29 mouse cellular contexts compared by ENCODE assay signal in the genomic region with DNA sequence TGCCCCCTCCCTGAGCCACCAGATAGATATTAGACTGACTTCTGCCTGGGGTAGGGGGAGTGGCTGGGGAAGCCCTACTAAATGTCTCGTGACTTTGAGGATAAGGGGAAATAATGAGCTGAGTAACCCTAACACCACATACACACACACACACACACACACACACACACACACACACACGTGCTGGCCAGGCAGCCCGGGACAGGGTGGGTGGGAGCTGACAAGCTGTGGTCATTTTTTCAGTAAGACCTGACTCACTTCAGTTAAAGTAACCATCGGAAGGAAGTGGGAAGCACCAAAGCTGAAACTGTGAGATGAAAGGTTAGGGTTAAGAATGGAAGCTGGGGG. TPM values are rescaled to one million over a fixed set of nuclear protein-coding genes. Genes with fewer than 3 reads are reported as not detected.
DNase-seq lines count a peak whose midpoint lies in the region; ATAC-seq and TF ChIP-seq lines count a peak whose summit lies in the region.
"Had no signal": no experiment of that assay in that cellular context is flagged by ENCODE, and none has a peak within 500 bp of the region (broad histone marks: within the 10 kb centered on the region; RNA-seq: fewer than 3 reads in every experiment).

No protein-coding gene starts in this region.

- H3K4me3 ChIP-seq in CH12.LX (replicated peaks in 1 of 3; ENCODE audit: low read depth in 2 of 3, low read length in 2 of 3, poor library complexity in 1 of 3): peak overlapping the region in 1 of 3 experiments; percentile 4
- no peak overlapping the region for H3K4me3 ChIP-seq in liver, postnatal 0 days (ENCODE audit: low read depth, low read length)
- no peak overlapping the region for H3K4me3 ChIP-seq in stomach, postnatal 0 days (ENCODE audit: low read depth, low read length)
- H3K4me3 ChIP-seq: hindbrain, embryonic 13.5 days; intestine, embryonic 15.5 days; liver, embryonic 15.5 days; midbrain, embryonic 10.5 days had no signal

- no peak for TF ChIP-seq POLR2A in CH12.LX (IDR thresholded peaks at IDR 0.05; ENCODE audit: low read depth, low read length)

- 0 out of 2 replicates have a peak overlapping the region, but pooled peaks have one; percentile 9 for H3K9ac ChIP-seq in CH12.LX (ENCODE audit: insufficient read depth, low read depth)
- H3K9ac ChIP-seq in liver, postnatal 0 days (replicated peaks): no peak overlapping the region
- no peak overlapping the region for H3K9ac ChIP-seq in stomach, postnatal 0 days (ENCODE audit: low read length)
- H3K9ac ChIP-seq: forebrain, postnatal 0 days; hindbrain, embryonic 13.5 days; intestine, embryonic 15.5 days; liver, embryonic 15.5 days had no signal

- H3K27me3 ChIP-seq in CH12.LX (replicated peaks): no peaks in the 10 kb centered on the region
- 0 out of 2 replicates have a peak, but pooled peaks cover 3% of the 10 kb centered on the region for H3K27me3 ChIP-seq in liver, postnatal 0 days (ENCODE audit: insufficient read depth, low read length)
- H3K27me3 ChIP-seq in splenic B cell, adult 2 months (ENCODE audit: control insufficient read depth, insufficient read depth, low read length, poor library complexity, severe bottlenecking): no peaks in the 10 kb centered on the region
- no peaks in the 10 kb centered on the region for H3K27me3 ChIP-seq in stomach, postnatal 0 days (ENCODE audit: control insufficient read depth, insufficient read depth, low read length)
- H3K27me3 ChIP-seq: hindbrain, embryonic 13.5 days; intestine, embryonic 15.5 days had no signal

- no peak for TF ChIP-seq RAD21 in CH12.LX (IDR thresholded peaks at IDR 0.05; ENCODE audit: low read depth, low read length)

- ATAC-seq in inflammation-experienced regulatory T-cells, adult 6 months: peak; percentile 14
- ATAC-seq in liver, postnatal 0 days: peak; percentile 62
- no peak for ATAC-seq in stomach, postnatal 0 days (ENCODE audit: low FRiP score, low TSS enrichment)
- ATAC-seq: forebrain, postnatal 0 days; intestine, embryonic 15.5 days had no signal

- TF ChIP-seq EP300 in CH12.LX (IDR thresholded peaks at IDR 0.05; ENCODE audit: low read length): no peak
- no peak for TF ChIP-seq EP300 in liver, postnatal 0 days (IDR thresholded peaks at IDR 0.05; ENCODE audit: low read depth)
- no peak for TF ChIP-seq EP300 in stomach, postnatal 0 days (optimal IDR thresholded peaks at IDR 0.05)

- in situ Hi-C loops in CH12.LX (cut with MboI; ENCODE audit: low pct_ligation_motif_present, low pct_unique_long_range_greater_than_20kb, low sequenced_read_pairs): no loop called here

- H3K27ac ChIP-seq in CH12.LX (ENCODE audit: insufficient read depth, low read depth): peak overlapping the region; percentile 40
- H3K27ac ChIP-seq in liver, postnatal 0 days (ENCODE audit: low read depth): no peak overlapping the region
- H3K27ac ChIP-seq in stomach, postnatal 0 days (replicated peaks): no peak overlapping the region
- H3K27ac ChIP-seq: hindbrain, embryonic 13.5 days; intestine, embryonic 15.5 days; liver, embryonic 15.5 days; midbrain, embryonic 10.5 days had no signal

- no peaks in the 10 kb centered on the region for H3K9me3 ChIP-seq in CH12.LX (replicated peaks; ENCODE audit: low read length)
- H3K9me3 ChIP-seq in liver, postnatal 0 days (ENCODE audit: low read length): no peaks in the 10 kb centered on the region
- no peaks in the 10 kb centered on the region for H3K9me3 ChIP-seq in stomach, postnatal 0 days (ENCODE audit: control insufficient read depth, low read length)
- H3K9me3 ChIP-seq: hindbrain, embryonic 13.5 days; intestine, embryonic 15.5 days; liver, embryonic 15.5 days; midbrain, embryonic 10.5 days had no signal

- peaks cover 15% of the 10 kb centered on the region for H3K79me2 ChIP-seq in CH12.LX (replicated peaks; ENCODE audit: control insufficient read depth, extremely low read depth, insufficient read depth, poor library complexity, severe bottlenecking)

- 17% methylated on average over 4 of the region's 4 CpGs for WGBS in liver, postnatal 0 days (ENCODE audit: insufficient replicate concordance)
- WGBS in stomach, postnatal 0 days: 54% methylated on average over 4 of the region's 4 CpGs

- no peak for TF ChIP-seq CTCF in CH12.LX (conservative IDR thresholded peaks at IDR 0.05 in 1 of 2, IDR thresholded peaks at IDR 0.05 in 1 of 2; ENCODE audit: low read depth in 2 of 2, low read length in 2 of 2)
- no peak for TF ChIP-seq CTCF in liver, postnatal 0 days (IDR thresholded peaks at IDR 0.05; ENCODE audit: low read depth)
- TF ChIP-seq CTCF in stomach, postnatal 0 days (IDR thresholded peaks at IDR 0.05; ENCODE audit: low read depth): no peak

- peaks cover 16 to 57% of the 10 kb centered on the region in 2 experiments for H3K4me1 ChIP-seq in CH12.LX (ENCODE audit: control insufficient read depth in 1 of 2, insufficient read depth in 2 of 2)
- peaks cover 8% of the 10 kb centered on the region; the same call in 1 of the 2 replicates for H3K4me1 ChIP-seq in liver, postnatal 0 days (ENCODE audit: insufficient read depth)
- H3K4me1 ChIP-seq in stomach, postnatal 0 days (replicated peaks; ENCODE audit: control insufficient read depth, insufficient read depth): no peaks in the 10 kb centered on the region
- H3K4me1 ChIP-seq: hindbrain, embryonic 13.5 days had no signal

- H3K4me2 ChIP-seq in CH12.LX (ENCODE audit: insufficient read depth, low read depth, poor library complexity, severe bottlenecking): peak overlapping the region; percentile 11; the same call in 1 of the 2 replicates
- H3K4me2 ChIP-seq in liver, postnatal 0 days (ENCODE audit: low read depth, low read length): no peak overlapping the region
- no peak overlapping the region for H3K4me2 ChIP-seq in stomach, postnatal 0 days (replicated peaks; ENCODE audit: low read depth)
- H3K4me2 ChIP-seq: heart, embryonic 11.5 days; hindbrain, embryonic 13.5 days; intestine, embryonic 15.5 days; liver, embryonic 15.5 days had no signal

- dilution Hi-C loops in CH12.LX (cut with MboI; ENCODE audit: extremely low pct_ligation_motif_present, extremely low pct_unique_long_range_greater_than_20kb, low sequenced_read_pairs): no loop called here

- peak; percentile 66 for DNase-seq in CH12.LX (ENCODE audit: extremely low read depth)
- peak; percentile 36 for DNase-seq in liver, postnatal 0 days
- DNase-seq in splenic B cell, adult 2 months (ENCODE audit: low read depth, low spot score): peak; percentile 42
- no peak for DNase-seq in adipocyte (ENCODE audit: low spot score)
- no peak for DNase-seq in layer of hippocampus, postnatal 14 days (ENCODE audit: low spot score in 2 of 2)
- DNase-seq in stomach, postnatal 0 days (ENCODE audit: low spot score): no peak
- DNase-seq in kidney, postnatal 25 days: no peak
- DNase-seq: adrenal gland, adult 8-10 months; cerebellum, adult 11 months; cerebellum, postnatal 10 days; embryo, embryonic 11 days; forebrain, postnatal 0 days; heart, postnatal 10 days; layer of hippocampus, postnatal 36 days; left cerebral cortex, postnatal 4 days; lung, postnatal 10 days; thymus, postnatal 4 days had no signal

- H3K36me3 ChIP-seq in CH12.LX (replicated peaks in 1 of 2; ENCODE audit: control insufficient read depth in 1 of 2, insufficient read depth in 1 of 2, low read length in 1 of 2): peaks cover 32 to 42% of the 10 kb centered on the region in 2 experiments
- H3K36me3 ChIP-seq in liver, postnatal 0 days (replicated peaks; ENCODE audit: insufficient read depth, low read length): no peaks in the 10 kb centered on the region
- H3K36me3 ChIP-seq in splenic B cell, adult 2 months (ENCODE audit: control insufficient read depth, insufficient read depth, low read length, poor library complexity, severe bottlenecking): no peaks in the 10 kb centered on the region
- no peaks in the 10 kb centered on the region for H3K36me3 ChIP-seq in stomach, postnatal 0 days (ENCODE audit: control insufficient read depth, insufficient read depth, low read length)
- H3K36me3 ChIP-seq: hindbrain, embryonic 13.5 days; intestine, embryonic 15.5 days; liver, embryonic 15.5 days; midbrain, embryonic 10.5 days had no signal

TF ChIP-seq in CH12.LX, 34 proteins besides CTCF, POLR2A, EP300 and RAD21 (continues in another document):
- TF ChIP-seq ZC3H11A (IDR thresholded peaks at IDR 0.05; ENCODE audit: low read depth, low read length): no peak
- TF ChIP-seq NELFE (IDR thresholded peaks at IDR 0.05; ENCODE audit: low read depth, low read length): no peak
- peak; percentile 34; the same call in 1 of the 2 replicates for TF ChIP-seq ZNF384 (IDR thresholded peaks at IDR 0.05; ENCODE audit: low read depth, low read length)
- TF ChIP-seq NRF1 (IDR thresholded peaks at IDR 0.05; ENCODE audit: low read depth, low read length): no peak
- TF ChIP-seq IRF4 (IDR thresholded peaks at IDR 0.05; ENCODE audit: low read depth, low read length): peak; percentile 26; the same call in 1 of the 2 replicates
- TF ChIP-seq MEF2A (IDR thresholded peaks at IDR 0.05; ENCODE audit: borderline replicate concordance, low read depth, low read length): no peak; the same call in 1 of the 2 replicates
- TF ChIP-seq PAX5 (IDR thresholded peaks at IDR 0.05; ENCODE audit: low read length): no peak
- no peak for TF ChIP-seq UBTF (IDR thresholded peaks at IDR 0.05; ENCODE audit: low read depth, low read length)
- TF ChIP-seq TCF12 (IDR thresholded peaks at IDR 0.05; ENCODE audit: low read depth, low read length): no peak; the same call in 1 of the 2 replicates
- TF ChIP-seq CHD2 (IDR thresholded peaks at IDR 0.05; ENCODE audit: low read length): 0 out of 2 replicates have a peak, but pooled peaks have one; percentile 40
- TF ChIP-seq RCOR1 (conservative IDR thresholded peaks at IDR 0.05; ENCODE audit: low read depth, low read length): 0 out of 2 replicates have a peak, but pooled peaks have one; percentile 45
- TF ChIP-seq ZKSCAN1 (IDR thresholded peaks at IDR 0.05; ENCODE audit: borderline replicate concordance, low read depth, low read length): no peak
- no peak for TF ChIP-seq MXI1 (IDR thresholded peaks at IDR 0.05; ENCODE audit: low read depth, low read length)
- peak; percentile 91 for TF ChIP-seq ETS1 (conservative IDR thresholded peaks at IDR 0.05; ENCODE audit: low read depth, low read length)
- TF ChIP-seq MAX (IDR thresholded peaks at IDR 0.05; ENCODE audit: low read length): peak; percentile 25; the same call in 1 of the 2 replicates
- no peak for TF ChIP-seq POLR2AphosphoS2 (IDR thresholded peaks at IDR 0.05; ENCODE audit: low read depth, low read length)
- no peak for TF ChIP-seq KAT2A (IDR thresholded peaks at IDR 0.05; ENCODE audit: insufficient replicate concordance, low read length)

RNA-seq across cellular contexts. Expression of gene Il10, which starts 6.2 kb away (rescaled TPM):
- 389 and 399 TPM in 2 replicates for total RNA-seq in CH12.LX (2012; rRNA removed)
- total RNA-seq in CH12.LX (2014; rRNA removed): 903 and 969 TPM in 2 replicates
- polyA plus RNA-seq in CH12.LX (2012; ENCODE audit: insufficient read length, low read depth): 236 and 284 TPM in 2 replicates
- polyA plus RNA-seq in inflammation-experienced regulatory T-cells, adult 6 months (2017; shearing (Covaris generic)): 10 to 100 TPM in 1 of 3 experiments, 1 to 10 TPM in 2; 7.5 to 13.6 (median 8.0) TPM
- polyA plus RNA-seq in liver, postnatal 0 days (2015; fragmentation: Nextera tagmentation; extraction: Ambion mirVana): 0.19 TPM in 1 of 2 replicates, not detected in the other
- total RNA-seq in layer of hippocampus, postnatal 14 days (2021): not detected
- polyA plus RNA-seq in stomach, postnatal 0 days (2015; fragmentation: Nextera tagmentation; extraction: Ambion mirVana): not detected in 2 replicates
- total RNA-seq: forebrain, postnatal 0 days; gastrocnemius, postnatal 4 days; heart, postnatal 10 days; layer of hippocampus, postnatal 36 days had no signal
- polyA plus RNA-seq: brain, embryonic 14.5 days; embryonic facial prominence, embryonic 14.5 days; forebrain, postnatal 0 days; heart, embryonic 11.5 days; hindbrain, embryonic 13.5 days; intestine, embryonic 15.5 days; kidney, embryonic 14.5 days; liver, embryonic 15.5 days; midbrain, embryonic 10.5 days; neural tube, embryonic 14.5 days; small intestine, adult 2 months had no signal

Comparison
In these comparisons a context has a peak if more than half of its experiments do, and no peak if none do; other contexts are left out.
1. DNase-seq: peak in CH12.LX (single experiment), liver, postnatal 0 days (single experiment) and splenic B cell, adult 2 months (single experiment); none in adipocyte (single experiment), layer of hippocampus, postnatal 14 days (0 of 2), stomach, postnatal 0 days (single experiment) and kidney, postnatal 25 days (0 of 2).
2. RNA of gene Il10, which starts 6.2 kb away (polyA plus RNA-seq): 236 to 284 TPM in CH12.LX; 7.5 to 13.6 TPM in inflammation-experienced regulatory T-cells, adult 6 months, 0.19 TPM in liver, postnatal 0 days and not detected in stomach, postnatal 0 days; every median in the first group is over 10 times any median in the second.